Mouse (Mus musculus) G1E (cell line): Measurements from ENCODE around the gene Itgb2l.

Experiments
- CTCF ChIP-seq: IDR thresholded peaks from 2 replicates; pipeline ENCODE4 v1.5.1; 2012; ENCODE audit warnings: low read depth, low read length, inconsistent platforms, mixed read lengths
- GATA1 ChIP-seq: IDR thresholded peaks from 2 replicates; pipeline ENCODE4 v1.6.1; 2012; ENCODE audit warnings: borderline replicate concordance, low read length, inconsistent platforms, mixed read lengths
- GATA2 ChIP-seq: IDR thresholded peaks from 2 replicates; pipeline ENCODE4 v1.6.1; 2012; ENCODE audit warnings: low read depth, low read length, inconsistent platforms, borderline replicate concordance
- POLR2AphosphoS5 ChIP-seq: IDR thresholded peaks from 2 replicates; pipeline ENCODE4 v1.6.1; 2012; ENCODE audit warnings: low read depth, low read length, inconsistent platforms; ENCODE audit not compliant: insufficient replicate concordance
- TAL1 ChIP-seq: conservative IDR thresholded peaks from 2 replicates; pipeline ENCODE4 v1.6.1; 2012; ENCODE audit warnings: low read depth, low read length, inconsistent platforms, mixed read lengths

- no peak for TF ChIP-seq CTCF
- no peak for TF ChIP-seq GATA1
- no peak for TF ChIP-seq TAL1
- TF ChIP-seq GATA2, result no peak
- no peak for TF ChIP-seq POLR2AphosphoS5
Observed at GRCm38 (mm10) chr16:96468698-96469097, 25.3 kb upstream of the Itgb2l start.
